9 mouse cellular contexts compared by ENCODE assay signal in the genomic region with DNA sequence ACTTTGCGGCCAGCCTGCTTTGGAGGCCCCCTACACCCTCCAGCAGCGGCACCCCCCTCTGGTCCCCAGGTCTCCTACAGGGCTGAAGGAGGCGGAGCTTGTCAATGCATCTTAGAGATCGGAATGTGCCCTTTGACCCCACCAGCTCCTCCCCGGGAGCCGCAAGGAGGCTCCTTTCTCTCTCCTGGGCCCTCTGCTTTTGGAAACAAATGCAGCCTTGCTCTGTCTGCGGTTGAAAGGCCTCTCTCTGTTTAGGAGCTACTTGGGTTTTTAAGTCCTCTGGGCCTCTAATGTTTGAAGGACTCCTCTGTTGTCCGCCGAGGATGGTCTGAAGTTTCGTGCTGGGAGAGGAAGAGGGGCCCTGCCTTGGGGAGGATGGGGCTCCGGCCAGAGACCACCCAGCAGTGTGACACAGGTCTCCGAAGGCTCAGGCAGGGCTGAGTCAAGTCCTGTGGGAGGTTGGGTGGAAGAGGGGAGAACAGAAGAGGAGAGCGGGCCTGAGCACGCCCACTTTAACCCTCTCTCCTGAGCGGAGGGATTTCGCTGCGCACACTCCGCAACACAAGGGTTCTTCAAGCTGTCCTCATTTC.
DNase-seq lines count a peak whose midpoint lies in the region; ATAC-seq and TF ChIP-seq lines count a peak whose summit lies in the region.
"Had no signal": no experiment of that assay in that cellular context is flagged by ENCODE, and none has a peak within 500 bp of the region (broad histone marks: within the 10 kb centered on the region; RNA-seq: fewer than 3 reads in every experiment).

No protein-coding gene starts in this region.

- TF ChIP-seq CTCF in brain, embryonic 14.5 days (IDR thresholded peaks at IDR 0.05; ENCODE audit: borderline replicate concordance, extremely low read depth, insufficient read depth, insufficient read length), result no peak
- no peak for TF ChIP-seq CTCF in layer of hippocampus, adult 2 months (conservative IDR thresholded peaks at IDR 0.05)

- H3K9ac ChIP-seq in forebrain, embryonic 11.5 days (ENCODE audit: low read length), result peak overlapping the region; percentile 39
- no peak overlapping the region for H3K9ac ChIP-seq in forebrain, embryonic 15.5 days (replicated peaks)

- H3K36me3 ChIP-seq in forebrain, embryonic 11.5 days (ENCODE audit: control insufficient read depth, insufficient read depth, low read length), result no peaks in the 10 kb centered on the region
- H3K36me3 ChIP-seq in forebrain, embryonic 15.5 days, result no peaks in the 10 kb centered on the region

- H3K4me1 ChIP-seq in forebrain, embryonic 11.5 days (replicated peaks; ENCODE audit: control insufficient read depth, insufficient read depth, low read length), result peaks cover 16% of the 10 kb centered on the region
- peaks cover 18% of the 10 kb centered on the region for H3K4me1 ChIP-seq in forebrain, embryonic 15.5 days

- DNase-seq in forebrain, embryonic 11.5 days (ENCODE audit: low spot score), result peak; percentile 77
- DNase-seq in brain, embryonic 14.5 days (ENCODE audit: low read depth), result peak; percentile 70
- peak; percentile 39 for DNase-seq in hindlimb bud, embryonic 11.5 days (ENCODE audit: extremely low spot score, low read depth, low spot score)
- peak; percentile 94 for DNase-seq in mesoderm, embryonic 11.5 days (ENCODE audit: low read depth, low spot score)
- DNase-seq in thymus, postnatal 10 days (ENCODE audit: low spot score in 2 of 2), result no peak
- DNase-seq in right cerebral cortex, postnatal 36 days (ENCODE audit: low spot score in 2 of 2), result no peak
- DNase-seq in layer of hippocampus, adult 2 months (ENCODE audit: low spot score in 2 of 2), result no peak

- H3K4me2 ChIP-seq in forebrain, embryonic 11.5 days (ENCODE audit: low read depth, low read length, severe bottlenecking), result peak overlapping the region; percentile 31
- H3K4me2 ChIP-seq in forebrain, embryonic 15.5 days (replicated peaks), result no peak overlapping the region

- no peak for TF ChIP-seq POLR2A in brain, embryonic 14.5 days (IDR thresholded peaks at IDR 0.05; ENCODE audit: borderline replicate concordance, extremely low read depth, insufficient read depth, insufficient read length, poor library complexity, severe bottlenecking)

- H3K27me3 ChIP-seq in forebrain, embryonic 11.5 days (ENCODE audit: control insufficient read depth, insufficient read depth, low read length), result no peaks in the 10 kb centered on the region
- H3K27me3 ChIP-seq in forebrain, embryonic 15.5 days, result no peaks in the 10 kb centered on the region

- H3K4me3 ChIP-seq in forebrain, embryonic 11.5 days (ENCODE audit: low read depth, low read length), result no peak overlapping the region
- H3K4me3 ChIP-seq in forebrain, embryonic 15.5 days, result no peak overlapping the region
- H3K4me3 ChIP-seq in layer of hippocampus, adult 2 months, result no peak overlapping the region

- H3K9me3 ChIP-seq in forebrain, embryonic 11.5 days (ENCODE audit: control insufficient read depth, low read length), result peaks cover 6% of the 10 kb centered on the region; the same call in 1 of the 2 replicates
- no peaks in the 10 kb centered on the region for H3K9me3 ChIP-seq in forebrain, embryonic 15.5 days

- peak; percentile 78 for ATAC-seq in forebrain, embryonic 11.5 days (replicated peaks; ENCODE audit: low FRiP score)
- ATAC-seq in forebrain, embryonic 15.5 days (replicated peaks), result no peak

- 5% methylated on average over 18 of the region's 18 CpGs for WGBS in forebrain, embryonic 11.5 days
- WGBS in forebrain, embryonic 15.5 days, result 20% methylated on average over 18 of the region's 18 CpGs

- peak overlapping the region; percentile 91 for H3K27ac ChIP-seq in forebrain, embryonic 11.5 days (ENCODE audit: low read depth, low read length)
- no peak overlapping the region for H3K27ac ChIP-seq in forebrain, embryonic 15.5 days (replicated peaks)
- H3K27ac ChIP-seq in layer of hippocampus, adult 2 months, result no peak overlapping the region
- H3K27ac ChIP-seq: macrophage had no signal

Comparison
In these comparisons a context has a peak if more than half of its experiments do, and no peak if none do; other contexts are left out.
1. DNase-seq: peak in forebrain, embryonic 11.5 days (single experiment), brain, embryonic 14.5 days (single experiment), hindlimb bud, embryonic 11.5 days (single experiment) and mesoderm, embryonic 11.5 days (single experiment); none in thymus, postnatal 10 days (0 of 2), right cerebral cortex, postnatal 36 days (0 of 2) and layer of hippocampus, adult 2 months (0 of 2).